Comparison of ENCODE assay signal across 1 mouse cellular context in the genomic region with DNA sequence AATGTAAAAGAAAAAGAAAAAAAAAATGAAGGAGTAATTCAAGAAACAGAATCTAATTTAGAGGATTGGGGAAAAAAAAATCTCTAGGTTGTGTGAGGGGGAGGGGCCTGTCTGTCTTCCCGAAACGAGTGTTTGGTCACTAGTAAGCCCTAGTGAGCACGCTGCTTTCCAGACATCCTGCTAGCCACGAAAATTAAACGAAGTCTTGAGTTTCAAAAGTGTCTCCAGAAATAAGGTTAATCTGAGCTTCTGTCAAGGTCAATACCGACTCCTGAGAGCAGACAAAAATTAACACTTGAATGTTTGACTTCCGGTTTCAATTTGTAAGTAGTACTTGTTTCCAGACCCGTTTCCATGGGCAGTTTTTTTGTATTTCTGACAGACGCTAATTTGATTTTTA.
TF ChIP-seq lines count a peak whose summit lies in the region.

No protein-coding gene starts in this region.

TF ChIP-seq in CH12.LX, 34 proteins besides CTCF, POLR2A, EP300 and RAD21 (continued from another document):
- no peak for TF ChIP-seq RCOR1 (conservative IDR thresholded peaks at IDR 0.05; ENCODE audit: low read depth, low read length)
- peak; percentile 51; the same call in 1 of the 2 replicates for TF ChIP-seq MAX (IDR thresholded peaks at IDR 0.05; ENCODE audit: low read length)
- TF ChIP-seq SMC3 (IDR thresholded peaks at IDR 0.05; ENCODE audit: low read depth, low read length): no peak
- TF ChIP-seq HCFC1 (IDR thresholded peaks at IDR 0.05; ENCODE audit: low read depth, low read length): no peak; the same call in 1 of the 2 replicates
- TF ChIP-seq UBTF (IDR thresholded peaks at IDR 0.05; ENCODE audit: low read depth, low read length): no peak
- no peak for TF ChIP-seq KAT2A (IDR thresholded peaks at IDR 0.05; ENCODE audit: insufficient replicate concordance, low read length)
- 0 out of 2 replicates have a peak, but pooled peaks have one; percentile 16 for TF ChIP-seq CHD1 (IDR thresholded peaks at IDR 0.05; ENCODE audit: low read depth, low read length)
- TF ChIP-seq NELFE (IDR thresholded peaks at IDR 0.05; ENCODE audit: low read depth, low read length): no peak
- TF ChIP-seq USF1 (IDR thresholded peaks at IDR 0.05; ENCODE audit: low read depth, low read length): no peak
- TF ChIP-seq TBP (conservative IDR thresholded peaks at IDR 0.05; ENCODE audit: low read depth, low read length): no peak
- TF ChIP-seq GABPA (IDR thresholded peaks at IDR 0.05; ENCODE audit: insufficient replicate concordance, low read depth, low read length): no peak
- TF ChIP-seq JUN (IDR thresholded peaks at IDR 0.05; ENCODE audit: insufficient read depth, low read depth, low read length): no peak
